Mouse (Mus musculus) brain, adult 2 months (tissue): ENCODE results near the gene Arpc3.
A peak's percentile ranks its signal among the peaks of the same experiment; 100 is the strongest.
"Not testable (repeated sequence)": the region's sequence is repeated elsewhere in the genome, so short reads cannot be mapped to it uniquely, and the experiment has no call there.

Experiments used
- DNase-seq: peaks from one replicate; pipeline ENCODE4 v3.0.0; 2011; ENCODE audit warnings: low read depth, low spot score

The Arpc3 gene

DNA sequence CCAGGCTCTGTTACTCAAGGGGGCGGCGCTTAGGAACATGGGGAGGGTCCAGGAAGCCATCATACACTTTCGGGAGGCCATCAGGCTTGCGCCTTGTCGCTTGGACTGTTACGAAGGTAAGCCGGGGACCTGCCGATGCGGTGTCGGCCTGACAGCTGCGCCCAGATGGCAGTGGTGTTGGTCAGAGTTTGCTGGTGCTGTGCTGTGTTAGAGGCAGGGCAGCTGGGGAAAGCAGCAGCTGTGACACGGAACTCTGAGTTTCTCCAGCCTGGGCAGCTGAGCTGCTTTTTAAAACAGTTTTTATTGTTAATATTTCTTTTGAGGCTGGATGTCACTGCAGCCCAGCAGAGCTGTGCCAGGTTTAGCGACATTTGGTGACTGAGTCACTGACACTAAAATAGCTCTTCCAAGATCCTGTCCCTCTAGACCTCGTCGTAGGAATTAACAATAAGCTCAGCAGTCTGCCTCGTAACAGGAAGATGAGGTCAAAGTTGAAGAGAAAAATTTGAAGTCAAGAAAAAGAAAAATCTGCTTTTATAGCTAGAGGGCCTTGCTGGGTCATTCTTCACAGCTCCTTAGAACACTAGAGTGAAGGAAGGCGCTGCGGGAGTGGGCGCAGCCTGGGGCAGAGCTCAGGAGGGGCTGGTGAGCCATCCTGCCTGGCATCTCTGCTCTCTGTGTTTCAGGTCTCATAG is 47.9 kb downstream of the Arpc3 start:
- DNase-seq = peak; percentile 83

DNA sequence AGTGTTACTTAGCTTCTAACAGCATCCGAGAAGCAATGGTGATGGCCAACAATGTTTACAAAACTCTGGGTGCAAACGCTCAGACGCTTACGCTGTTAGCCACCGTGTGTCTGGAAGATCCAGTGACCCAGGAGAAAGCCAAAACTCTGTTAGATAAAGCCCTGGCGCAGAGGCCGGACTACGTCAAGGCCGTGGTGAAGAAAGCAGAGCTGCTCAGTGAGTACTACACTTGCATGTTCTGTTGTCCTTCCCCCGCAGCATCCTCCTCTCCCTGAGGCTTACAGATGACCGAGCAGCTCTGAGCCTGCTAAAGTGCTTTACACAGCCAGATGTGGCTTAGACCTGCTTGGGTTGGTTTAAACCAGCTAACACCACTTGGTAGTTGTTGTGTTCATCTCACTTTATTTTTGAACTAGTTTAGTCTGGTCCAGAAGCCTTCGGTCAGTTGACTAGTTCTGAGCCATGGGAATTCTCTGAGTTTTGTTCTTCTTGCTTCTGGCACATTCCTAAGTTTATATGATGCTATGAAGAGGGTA is 48.5 kb downstream of the Arpc3 start:
- no peak for DNase-seq

DNA sequence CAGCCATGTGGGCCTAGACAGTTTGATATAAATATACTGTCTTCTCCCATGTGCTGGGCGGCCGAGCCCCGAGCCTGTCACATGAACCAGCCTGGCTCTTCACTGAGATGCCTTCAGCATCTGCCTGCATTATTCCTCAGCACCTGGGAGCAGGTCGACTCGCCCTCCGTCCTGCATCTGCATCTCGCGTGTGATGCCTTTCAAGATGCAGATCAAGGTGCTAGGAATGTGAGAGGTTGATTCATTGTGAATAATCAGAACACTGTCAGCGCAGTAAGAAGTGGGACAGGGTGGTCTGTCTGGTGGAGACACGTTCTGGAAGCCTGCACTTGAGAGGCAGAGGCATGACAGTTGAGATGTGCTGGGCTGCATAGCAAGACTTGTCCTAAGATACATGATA is 52.8 kb downstream of the Arpc3 start:
- DNase-seq = no peak

- DNase-seq = no peak
Measured at GRCm38 (mm10) chr5:122445051-122445610, 53.5 kb downstream of the Arpc3 start.

- DNase-seq = no peak
Measured at GRCm38 (mm10) chr5:122447857-122448256, 56.2 kb downstream of the Arpc3 start.

- DNase-seq = no peak
Measured at GRCm38 (mm10) chr5:122448869-122449268, 57.2 kb downstream of the Arpc3 start.

- no peak for DNase-seq
Measured at GRCm38 (mm10) chr5:122449946-122450345, 58.3 kb downstream of the Arpc3 start.

DNA sequence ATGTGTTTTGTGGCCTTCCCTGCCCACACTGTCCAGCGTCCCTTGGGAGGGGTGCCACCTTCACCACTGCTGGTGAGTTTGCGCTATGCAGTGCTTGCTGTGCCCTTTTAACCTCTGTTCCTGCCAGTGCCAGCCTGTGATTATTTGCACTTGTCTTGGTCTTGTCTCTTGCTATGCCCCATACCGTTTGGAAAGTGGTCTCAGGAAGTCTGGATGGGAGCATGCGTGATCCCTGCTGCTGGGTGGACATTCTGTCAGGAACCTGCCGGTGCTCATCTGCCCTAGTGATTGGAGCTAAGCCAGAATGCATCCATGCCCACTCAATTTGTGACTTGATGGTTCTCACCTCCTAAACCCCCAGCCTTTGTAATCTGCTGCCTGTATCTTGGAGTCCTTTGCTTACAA is 59.2 kb downstream of the Arpc3 start:
- no peak for DNase-seq

DNA sequence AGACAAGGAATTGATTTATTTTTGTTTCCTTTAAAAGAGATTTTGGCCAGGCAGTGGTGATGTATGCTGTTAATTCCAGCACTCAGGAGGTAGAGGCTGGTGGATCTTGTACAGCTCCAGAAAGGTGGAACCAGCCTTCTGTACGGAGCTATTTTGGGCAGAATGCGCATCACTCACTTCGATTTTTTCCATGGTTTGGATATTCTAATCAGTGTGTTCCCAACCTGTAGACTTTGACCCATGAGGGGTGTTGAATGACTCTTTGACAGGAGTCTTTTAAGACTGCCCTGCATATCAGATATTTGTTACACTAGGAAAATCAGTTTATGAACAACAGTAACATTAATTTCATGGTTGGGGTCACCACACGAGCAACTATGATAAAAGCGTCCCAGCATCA is 59.6 kb downstream of the Arpc3 start:
- DNase-seq = no peak

DNA sequence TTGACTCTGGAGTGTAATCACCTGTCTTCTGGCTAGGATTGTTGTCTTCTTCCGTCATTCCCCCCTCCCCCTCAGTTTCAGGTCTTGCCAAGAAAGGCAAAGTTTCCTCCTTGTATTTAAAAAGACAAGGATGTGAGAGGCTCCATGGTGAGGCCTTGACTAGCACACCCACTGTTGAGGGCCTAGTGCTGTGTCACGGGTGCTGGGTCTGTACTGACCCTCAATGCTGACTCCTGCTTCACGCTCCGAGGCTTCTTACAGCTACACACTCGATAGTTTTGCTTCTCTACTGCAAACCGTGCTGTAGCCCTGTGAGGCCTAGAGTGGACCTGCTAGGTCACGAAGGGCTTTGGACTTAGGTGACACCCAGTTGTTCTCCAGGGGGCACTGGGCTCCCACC is 60.5 kb downstream of the Arpc3 start:
- DNase-seq = no peak

DNA sequence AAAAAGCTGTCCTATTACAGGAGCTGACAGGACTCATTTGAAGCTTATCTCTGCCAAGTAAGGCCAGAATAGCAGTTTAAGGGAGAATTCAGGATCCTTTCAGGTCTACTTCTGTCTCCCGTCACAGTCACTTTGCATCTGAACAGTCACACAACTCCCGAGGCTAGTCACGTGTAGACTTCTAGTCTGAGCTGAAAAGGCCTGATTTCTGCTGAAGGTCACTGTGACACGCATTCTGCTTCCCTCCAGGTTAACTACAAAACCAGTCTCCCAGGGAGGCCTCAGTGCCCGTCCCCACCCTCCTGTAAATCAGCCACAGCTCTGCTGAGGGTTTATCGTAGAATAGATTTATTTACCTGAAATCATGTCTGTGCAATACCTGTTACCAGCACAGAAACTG is 61.5 kb downstream of the Arpc3 start:
- no peak for DNase-seq

DNA sequence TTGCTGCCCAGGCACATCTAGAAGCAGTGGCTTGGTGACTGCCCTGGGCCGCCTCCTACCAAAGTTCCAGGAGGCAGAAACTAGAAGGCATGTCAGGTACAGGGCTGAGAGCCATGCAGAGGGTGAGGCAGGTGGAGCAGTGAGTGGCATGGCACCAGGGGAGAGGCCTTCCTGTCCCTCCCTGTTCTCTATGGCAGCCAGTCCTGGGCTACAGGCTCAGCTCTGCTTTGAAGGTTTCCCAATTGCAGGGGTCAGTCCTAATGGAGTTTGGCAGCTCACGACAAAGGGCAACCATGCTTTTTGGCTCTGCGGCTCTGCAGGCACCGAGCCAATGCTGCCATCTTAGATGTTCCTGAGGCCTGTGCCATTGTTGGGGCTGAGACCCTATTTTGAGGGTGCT is 62.8 kb downstream of the Arpc3 start:
- no peak for DNase-seq

DNA sequence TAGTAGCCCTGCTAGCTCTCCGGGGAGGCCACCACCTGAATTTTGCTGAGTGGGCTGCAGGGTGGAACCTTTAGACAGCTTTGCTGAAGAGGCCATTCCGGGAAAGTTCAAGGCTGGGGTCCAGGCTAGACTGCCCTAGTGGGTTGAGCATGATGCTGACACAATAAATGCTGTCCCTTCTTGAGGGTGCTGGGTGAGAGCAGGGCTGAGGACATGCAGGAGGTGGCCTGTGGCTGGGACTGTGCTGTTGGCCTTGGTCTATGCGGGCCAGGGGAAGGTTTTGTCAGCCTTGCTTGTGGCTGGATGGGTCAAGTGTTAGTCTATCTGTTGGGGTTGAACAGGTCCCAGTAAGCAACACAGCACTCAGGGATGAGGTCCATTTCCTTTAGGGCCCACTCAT is 63.2 kb downstream of the Arpc3 start:
- no peak for DNase-seq

- no peak for DNase-seq
Measured at GRCm38 (mm10) chr5:122455584-122455983, 63.9 kb downstream of the Arpc3 start.

- not testable (repeated sequence) for DNase-seq
Measured at GRCm38 (mm10) chr5:122457054-122457453, 65.4 kb downstream of the Arpc3 start.

DNA sequence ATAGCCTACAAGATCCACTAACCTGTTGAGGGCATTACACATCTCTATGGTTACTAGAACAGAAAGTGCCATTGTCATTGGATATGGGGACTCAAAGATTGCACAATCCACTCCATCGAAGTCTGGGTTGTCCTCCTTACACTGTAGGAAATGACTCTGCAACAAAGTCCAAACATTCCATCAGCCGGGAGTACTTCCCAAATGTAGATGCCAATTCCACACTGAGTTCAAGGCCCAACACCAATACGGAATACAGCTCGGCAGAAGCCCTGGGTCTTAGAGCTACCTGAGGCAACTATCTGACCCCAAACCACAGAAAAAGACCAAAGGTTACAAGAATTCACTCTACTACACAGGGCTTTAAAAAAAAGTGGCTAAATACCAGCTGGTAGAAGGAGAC is 66.4 kb downstream of the Arpc3 start:
- no peak for DNase-seq

GRCm38 (mm10) chr5:122459335-122459734 is 67.7 kb downstream of the Arpc3 start:
- peak; percentile 82 for DNase-seq

GRCm38 (mm10) chr5:122460656-122461055 is 69.0 kb downstream of the Arpc3 start:
- peak; percentile 90 for DNase-seq

GRCm38 (mm10) chr5:122461431-122461830 is 69.8 kb downstream of the Arpc3 start:
- no peak for DNase-seq
